Comparison of ENCODE assay signal across 13 mouse cellular contexts in genomic region chr9:79346371-79347096, GRCm38 (mm10).
DNase-seq lines count a peak whose midpoint lies in the region; ATAC-seq and TF ChIP-seq lines count a peak whose summit lies in the region.
"Had no signal": no experiment of that assay in that cellular context is flagged by ENCODE, and none has a peak within 500 bp of the region (broad histone marks: within the 10 kb centered on the region; RNA-seq: fewer than 3 reads in every experiment).

No protein-coding gene starts in this region.

- H3K9ac ChIP-seq in hindbrain, postnatal 0 days (replicated peaks; ENCODE audit: low read length): no peak overlapping the region
- no peak overlapping the region for H3K9ac ChIP-seq in hindbrain, embryonic 11.5 days (ENCODE audit: low read depth, low read length)
- H3K9ac ChIP-seq: limb, embryonic 12.5 days; liver, postnatal 0 days had no signal

- H3K4me3 ChIP-seq in hindbrain, postnatal 0 days (ENCODE audit: low read length): no peak overlapping the region
- H3K4me3 ChIP-seq in hindbrain, embryonic 11.5 days (ENCODE audit: low read depth, low read length): no peak overlapping the region
- H3K4me3 ChIP-seq: limb, embryonic 12.5 days; myocyte had no signal

- no peak for TF ChIP-seq CTCF in hindbrain, postnatal 0 days (IDR thresholded peaks at IDR 0.05; ENCODE audit: low read depth)

- H3K9me3 ChIP-seq in hindbrain, postnatal 0 days (ENCODE audit: low read length): no peaks in the 10 kb centered on the region
- H3K9me3 ChIP-seq in hindbrain, embryonic 11.5 days (ENCODE audit: control insufficient read depth, low read length): no peaks in the 10 kb centered on the region

- no peak overlapping the region for H3K4me2 ChIP-seq in hindbrain, postnatal 0 days (ENCODE audit: low read depth, low read length)
- no peak overlapping the region for H3K4me2 ChIP-seq in hindbrain, embryonic 11.5 days (replicated peaks; ENCODE audit: low read depth, low read length)
- H3K4me2 ChIP-seq: limb, embryonic 12.5 days had no signal

- ATAC-seq in hindbrain, postnatal 0 days: peak; percentile 94
- no peak for ATAC-seq in hindbrain, embryonic 11.5 days (ENCODE audit: low FRiP score)
- ATAC-seq: liver, postnatal 0 days had no signal

- no peaks in the 10 kb centered on the region for H3K36me3 ChIP-seq in hindbrain, postnatal 0 days (ENCODE audit: insufficient read depth, low read length)
- no peaks in the 10 kb centered on the region for H3K36me3 ChIP-seq in hindbrain, embryonic 11.5 days (ENCODE audit: control insufficient read depth, insufficient read depth, low read length)
- H3K36me3 ChIP-seq: limb, embryonic 12.5 days had no signal

- WGBS in hindbrain, postnatal 0 days: 66% methylated on average over 15 of the region's 15 CpGs
- 92% methylated on average over 15 of the region's 15 CpGs for WGBS in hindbrain, embryonic 11.5 days

- H3K4me1 ChIP-seq in hindbrain, postnatal 0 days (ENCODE audit: insufficient read depth, low read length): no peaks in the 10 kb centered on the region
- H3K4me1 ChIP-seq in hindbrain, embryonic 11.5 days (replicated peaks; ENCODE audit: control insufficient read depth, insufficient read depth, low read length): no peaks in the 10 kb centered on the region
- H3K4me1 ChIP-seq: limb, embryonic 12.5 days had no signal

- H3K27ac ChIP-seq in hindbrain, postnatal 0 days: no peak overlapping the region
- no peak overlapping the region for H3K27ac ChIP-seq in hindbrain, embryonic 11.5 days (ENCODE audit: low read depth, low read length)
- H3K27ac ChIP-seq: limb, embryonic 12.5 days; macrophage had no signal

- peak; percentile 14 to 74 for DNase-seq in adrenal gland, adult (ENCODE audit: inconsistent age in 2 of 2, low spot score in 1 of 2)
- DNase-seq in adrenal gland, adult 18-20 months (ENCODE audit: low spot score in 2 of 2): no peak
- peak; percentile 84 for DNase-seq in hindbrain, postnatal 0 days (ENCODE audit: low spot score)
- no peak for DNase-seq in hindbrain, embryonic 11.5 days (ENCODE audit: low spot score)
- peak; percentile 93 for DNase-seq in brain, adult 2 months (ENCODE audit: low read depth, low spot score)
- peak; percentile 75 to 80 for DNase-seq in cerebellum, postnatal 25 days
- DNase-seq in T-cell, adult 2 months (ENCODE audit: low spot score): no peak
- DNase-seq in retina, postnatal 1 day: no peak
- DNase-seq: kidney, adult 11 months; liver, postnatal 0 days had no signal

- no peaks in the 10 kb centered on the region for H3K27me3 ChIP-seq in hindbrain, postnatal 0 days (ENCODE audit: insufficient read depth, low read length)
- H3K27me3 ChIP-seq in hindbrain, embryonic 11.5 days (ENCODE audit: control insufficient read depth, insufficient read depth, low read length): no peaks in the 10 kb centered on the region
- H3K27me3 ChIP-seq: limb, embryonic 12.5 days had no signal

Comparison
In these comparisons a context has a peak if more than half of its experiments do, and no peak if none do; other contexts are left out.
1. DNase-seq: peak in adrenal gland, adult (2 of 2), hindbrain, postnatal 0 days (single experiment), brain, adult 2 months (single experiment) and cerebellum, postnatal 25 days (2 of 2); none in adrenal gland, adult 18-20 months (0 of 2), hindbrain, embryonic 11.5 days (single experiment), T-cell, adult 2 months (single experiment) and retina, postnatal 1 day (single experiment).